Mouse (Mus musculus) heart, postnatal 25 days (tissue): ENCODE measurements around the gene Dhcr24. TPM values are rescaled to one million over a fixed set of nuclear protein-coding genes. Genes with fewer than 3 reads are reported as not detected.

Experiments
- DNase-seq: peaks from one replicate; pipeline ENCODE4 v3.0.0; 2022; ENCODE audit warnings: low spot score
- intact Hi-C: fragments of 180-260 bp; cut with DNase I; formaldehyde crosslinking; loops from one replicate; pipeline ENCODE4 v1.15.1; 2025
- total RNA-seq, 2 experiments: library from RNA; stranded (reverse); gene quantifications; 2 replicates each; pipeline ENCODE4 v1.2.3; 2021

Dhcr24 gene
- total RNA-seq, 2 experiments from 2014 or later: 2.4 TPM

- intact Hi-C loops: loop anchor here (1.0 to 5.0 kb wide), 3 partner anchors 42 to 532 kb away; no protein-coding TSS in a partner anchor
- DNase-seq: no peak
Measured at GRCm38 (mm10) chr4:106630333-106631220, 69.7 kb downstream of the Dhcr24 start.

DNA sequence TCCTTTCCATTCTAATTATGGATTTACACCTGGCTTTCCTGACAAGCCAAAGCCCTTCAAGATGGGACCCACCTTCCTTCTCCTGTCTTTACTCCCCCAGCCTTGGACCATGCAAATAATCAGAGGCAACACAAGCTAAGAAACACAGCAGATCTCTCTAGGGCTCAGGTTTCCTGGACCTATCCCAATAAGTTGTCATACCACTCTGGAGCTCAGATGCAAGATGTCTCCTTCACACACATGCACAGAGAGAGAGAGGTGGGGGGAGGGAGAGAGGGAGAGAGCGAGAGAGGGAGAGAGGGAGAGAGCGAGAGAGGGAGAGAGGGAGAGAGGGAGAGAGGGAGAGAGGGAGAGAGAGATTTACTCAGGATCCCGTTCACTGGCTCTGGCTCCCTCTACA, 71.5 kb downstream of the Dhcr24 start:
- intact Hi-C loops: loop anchor here (5.0 kb wide), 2 partner anchors 40 to 530 kb away; no protein-coding TSS in a partner anchor
- no peak for DNase-seq

DNA sequence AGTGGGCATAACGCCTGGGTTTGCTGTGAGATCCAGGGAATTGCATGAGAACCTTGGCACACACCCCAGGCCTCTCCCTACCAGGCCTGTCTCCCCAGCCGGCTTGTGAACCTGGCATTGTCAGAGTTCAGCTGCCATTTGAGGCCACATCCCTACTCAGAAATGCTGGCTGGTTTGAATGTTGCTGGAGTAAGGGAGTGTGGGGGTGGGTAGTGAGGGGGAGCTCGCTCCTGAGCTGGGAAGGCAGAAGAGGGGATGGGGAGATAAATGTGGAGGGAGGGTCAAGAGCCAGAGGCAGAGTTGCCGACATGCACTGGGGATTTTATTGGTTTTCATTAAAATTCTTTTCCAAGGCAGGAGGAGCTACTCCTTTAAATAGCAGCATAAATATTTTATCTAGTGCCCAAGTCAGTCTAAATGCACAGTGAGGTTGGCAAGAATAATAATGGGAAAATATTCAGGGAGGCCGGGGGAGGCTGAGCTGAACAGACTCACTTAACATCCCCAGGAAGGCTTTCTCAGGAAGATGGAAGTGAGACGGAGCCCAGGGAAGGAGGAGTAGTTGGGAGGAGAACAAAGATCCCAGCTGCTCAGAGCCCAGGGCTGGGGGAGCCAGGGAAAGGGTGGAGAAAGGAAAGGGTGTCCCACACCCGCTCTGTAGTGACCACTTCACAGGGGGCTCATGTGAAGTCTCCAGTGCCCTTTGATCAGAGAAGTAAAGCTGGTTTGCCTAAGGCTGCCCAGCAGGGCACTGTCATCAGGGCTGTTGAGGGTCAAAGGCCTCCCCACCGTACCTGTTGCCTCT, 72.6 kb downstream of the Dhcr24 start:
- DNase-seq: no peak
- intact Hi-C loops: loop anchor here (5.0 kb wide), 2 partner anchors 39 to 529 kb away; no protein-coding TSS in a partner anchor

DNA sequence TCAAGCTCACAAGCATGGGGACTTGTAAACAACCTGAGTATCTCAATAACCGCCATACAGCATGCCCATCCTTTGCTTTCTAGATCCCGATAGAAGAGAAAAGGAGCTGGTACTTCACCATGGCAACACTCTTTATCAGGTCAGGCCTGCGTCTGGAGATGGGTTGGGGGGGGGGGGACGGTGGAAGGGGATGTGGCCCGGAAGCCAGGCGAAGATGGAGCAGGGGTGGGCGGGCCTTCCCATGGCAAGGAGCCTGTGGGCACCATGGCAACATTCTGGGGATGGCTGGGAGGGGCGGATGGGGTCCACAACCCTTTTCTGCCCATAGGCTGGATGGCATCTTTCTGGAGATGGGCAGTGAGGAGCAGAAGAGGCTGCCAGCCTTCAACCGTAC, 73.2 kb downstream of the Dhcr24 start:
- no peak for DNase-seq
- intact Hi-C loops: loop anchor here (5.0 kb wide), 2 partner anchors 38 to 528 kb away; no protein-coding TSS in a partner anchor

Other genes with a start within 250 kb of the Dhcr24 start
- gene Usp24, start 244.8 kb upstream of the Dhcr24 start, total RNA-seq: 10 to 100 TPM; 41.9 to 43.6 TPM
- not detected for gene Pcsk9, start 96.7 kb upstream of the Dhcr24 start, total RNA-seq
- gene Bsnd, start 68.8 kb upstream of the Dhcr24 start, total RNA-seq: not detected
- gene Lexm, start 56.2 kb downstream of the Dhcr24 start, total RNA-seq: not detected
- under 1 TPM in 1 of 2 experiments, not detected in 1; 0.08 TPM for gene Ttc22, start 61.4 kb downstream of the Dhcr24 start, total RNA-seq
- 1 to 10 TPM; 4.2 to 5.6 TPM for gene Pars2, start 90.0 kb downstream of the Dhcr24 start, total RNA-seq
- gene Ttc4, start 117.9 kb downstream of the Dhcr24 start, total RNA-seq: 10 to 100 TPM; 17.0 to 17.3 TPM
- gene Mroh7, start 169.9 kb downstream of the Dhcr24 start, total RNA-seq: under 1 TPM; 0.08 to 0.22 TPM
- gene Fam151a, start 172.9 kb downstream of the Dhcr24 start, total RNA-seq: under 1 TPM; 0.39 to 0.64 TPM
- gene Acot11, start 244.0 kb downstream of the Dhcr24 start, total RNA-seq: 10 to 100 TPM; 28.6 to 37.1 TPM